Mouse (Mus musculus): ENCODE data around the gene Nrxn3.

GRCm38 (mm10) chr12:90144247-90144646, 1421.6 kb downstream of the Nrxn3 start:
- no peak for TF ChIP-seq CTCF (IDR thresholded peaks at IDR 0.05; ENCODE audit: low read depth)
- TF ChIP-seq EP300 (IDR thresholded peaks at IDR 0.05; ENCODE audit: low read depth): no peak

All from liver, postnatal 0 days (tissue).